In genomic region chr9:111311843-111312441, GRCm38 (mm10) we compare ENCODE assay signal across 9 mouse cellular contexts. TPM values are rescaled to one million over a fixed set of nuclear protein-coding genes. Genes with fewer than 3 reads are reported as not detected.
DNase-seq lines count a peak whose midpoint lies in the region; ATAC-seq and TF ChIP-seq lines count a peak whose summit lies in the region.
"Had no signal": no experiment of that assay in that cellular context is flagged by ENCODE, and none has a peak within 500 bp of the region (broad histone marks: within the 10 kb centered on the region; RNA-seq: fewer than 3 reads in every experiment).

No protein-coding gene starts in this region.

- H3K4me2 ChIP-seq in intestine, postnatal 0 days (replicated peaks; ENCODE audit: low read depth), result peak overlapping the region; percentile 73

- H3K27me3 ChIP-seq in intestine, postnatal 0 days (replicated peaks; ENCODE audit: control insufficient read depth, insufficient read depth, low read length), result peaks cover 56% of the 10 kb centered on the region

- ATAC-seq in intestine, postnatal 0 days, result no peak

- no peak overlapping the region for H3K27ac ChIP-seq in intestine, postnatal 0 days (ENCODE audit: low read depth, low read length)
- peak overlapping the region; percentile 74 for H3K27ac ChIP-seq in olfactory bulb, adult 2 months (ENCODE audit: insufficient read depth, low read depth, low read length)

- peak; percentile 11 to 14 for DNase-seq in cerebellum, postnatal 36 days
- no peak for DNase-seq in cerebellum, adult 8-10 months
- peak; percentile 43 for DNase-seq in retina, postnatal 1 day
- DNase-seq in retina, embryonic 14.5 days (ENCODE audit: low spot score), result no peak
- DNase-seq in left cerebral cortex, adult 9 months (ENCODE audit: low spot score in 2 of 2), result no peak
- no peak for DNase-seq in ovary, postnatal 10 days (ENCODE audit: low spot score)

- peaks cover 12% of the 10 kb centered on the region for H3K4me1 ChIP-seq in intestine, postnatal 0 days (replicated peaks; ENCODE audit: control insufficient read depth, insufficient read depth, low read length)
- peaks cover 7% of the 10 kb centered on the region; the same call in 1 of the 2 replicates for H3K4me1 ChIP-seq in olfactory bulb, adult 2 months (ENCODE audit: control insufficient read depth, insufficient read depth, low read length)

- no peak overlapping the region for H3K9ac ChIP-seq in intestine, postnatal 0 days (ENCODE audit: low read depth, low read length)

- TF ChIP-seq POLR2A in olfactory bulb, adult 2 months (IDR thresholded peaks at IDR 0.05; ENCODE audit: insufficient read depth, low read depth, low read length), result no peak

- no peaks in the 10 kb centered on the region for H3K9me3 ChIP-seq in intestine, postnatal 0 days (ENCODE audit: control insufficient read depth)

- WGBS in intestine, postnatal 0 days, result 1% methylated on average over 74 of the region's 98 CpGs
- 1% methylated on average over 93 of the region's 98 CpGs for WGBS in olfactory bulb, adult 2 months

- TF ChIP-seq CTCF in intestine, postnatal 0 days (IDR thresholded peaks at IDR 0.05; ENCODE audit: low read depth), result no peak
- TF ChIP-seq CTCF in olfactory bulb, adult 2 months (IDR thresholded peaks at IDR 0.05; ENCODE audit: insufficient read depth, low read depth, low read length), result no peak

- H3K36me3 ChIP-seq in intestine, postnatal 0 days (ENCODE audit: control insufficient read depth, insufficient read depth), result no peaks in the 10 kb centered on the region

- peak overlapping the region; percentile 44 for H3K4me3 ChIP-seq in intestine, postnatal 0 days (ENCODE audit: low read depth, low read length)
- peak overlapping the region; percentile 64 for H3K4me3 ChIP-seq in olfactory bulb, adult 2 months (ENCODE audit: insufficient read depth, low read depth, low read length)

RNA-seq across cellular contexts. Expression of gene Trank1, which starts 0.4 kb away (rescaled TPM):
- polyA plus RNA-seq in intestine, postnatal 0 days (2015; fragmentation: Nextera tagmentation; extraction: Ambion mirVana), result 0.39 and 0.46 TPM in 2 replicates
- polyA plus RNA-seq in olfactory bulb, adult 2 months (2012; ENCODE audit: insufficient read depth, insufficient read length, low replicate concordance, missing spikeins), result 43.4 and 47.9 TPM in 2 replicates
- polyA plus RNA-seq: spleen, adult 2 months had no signal

RNA-seq across cellular contexts. Expression of gene Epm2aip1, which starts 40.2 kb away (rescaled TPM):
- polyA plus RNA-seq in intestine, postnatal 0 days (2015; fragmentation: Nextera tagmentation; extraction: Ambion mirVana), result 8.0 TPM in 2 replicates
- polyA plus RNA-seq in olfactory bulb, adult 2 months (2012; ENCODE audit: insufficient read depth, insufficient read length, low replicate concordance, missing spikeins), result 80.5 TPM in 1 of 2 replicates, not detected in the other

RNA-seq across cellular contexts. Expression of gene Mlh1, which starts 40.4 kb away (rescaled TPM):
- polyA plus RNA-seq in intestine, postnatal 0 days (2015; fragmentation: Nextera tagmentation; extraction: Ambion mirVana), result 11.7 and 12.3 TPM in 2 replicates
- polyA plus RNA-seq in olfactory bulb, adult 2 months (2012; ENCODE audit: insufficient read depth, insufficient read length, low replicate concordance, missing spikeins), result not detected in 2 replicates

Comparison
In these comparisons a context has a peak if more than half of its experiments do, and no peak if none do; other contexts are left out.
1. DNase-seq: peak in cerebellum, postnatal 36 days (2 of 2) and retina, postnatal 1 day (single experiment); none in cerebellum, adult 8-10 months (single experiment), retina, embryonic 14.5 days (single experiment), left cerebral cortex, adult 9 months (0 of 2) and ovary, postnatal 10 days (single experiment).
2. RNA of gene Trank1, which starts 0.4 kb away (polyA plus RNA-seq): 43.4 to 47.9 TPM in olfactory bulb, adult 2 months; 0.39 to 0.46 TPM in intestine, postnatal 0 days; every median in the first group is over 10 times any median in the second.
3. RNA of gene Mlh1, which starts 40.4 kb away (polyA plus RNA-seq): 11.7 to 12.3 TPM in intestine, postnatal 0 days; not detected in olfactory bulb, adult 2 months; every median in the first group is over 10 times any median in the second.